Mouse (Mus musculus) liver, embryonic 12.5 days (tissue): ENCODE results near the gene Ccdc33. TPM values are rescaled to one million over a fixed set of nuclear protein-coding genes. Genes with fewer than 3 reads are reported as not detected.

Source experiments
- polyA plus RNA-seq: library from polyadenylated mRNA; unstranded; fragments of >200 nt; fragmentation: Nextera tagmentation; extraction: Ambion mirVana; gene quantifications from 2 replicates; pipeline ENCODE4 v1.2.1, GENCODE M21; 2016

Ccdc33 gene
- polyA plus RNA-seq, 1 experiment from 2014 or later = not detected

Other genes starting within 250 kb of the Ccdc33 start
- 69.3 and 69.8 TPM in 2 replicates for gene Ubl7, start 207.8 kb downstream of the Ccdc33 start, polyA plus RNA-seq
- gene Sema7a, start 178.7 kb downstream of the Ccdc33 start, polyA plus RNA-seq = not detected in 2 replicates
- gene Cyp11a1, start 112.4 kb downstream of the Ccdc33 start, polyA plus RNA-seq = 0.10 TPM in 1 of 2 replicates, not detected in the other
- gene Stra6, start 55.0 kb downstream of the Ccdc33 start, polyA plus RNA-seq = 0.60 and 1.2 TPM in 2 replicates
- 4.9 and 5.9 TPM in 2 replicates for gene Islr, start 85.5 kb upstream of the Ccdc33 start, polyA plus RNA-seq
- gene Islr2, start 85.5 kb upstream of the Ccdc33 start, polyA plus RNA-seq = 0.07 TPM in 1 of 2 replicates, not detected in the other
- 24.4 and 26.5 TPM in 2 replicates for gene Pml, start 131.0 kb upstream of the Ccdc33 start, polyA plus RNA-seq
- gene Stoml1, start 134.3 kb upstream of the Ccdc33 start, polyA plus RNA-seq = 6.5 and 6.6 TPM in 2 replicates
- 3.7 and 5.1 TPM in 2 replicates for gene Loxl1, start 194.4 kb upstream of the Ccdc33 start, polyA plus RNA-seq